Mouse (Mus musculus): Measurements from ENCODE around the gene Fkbp14. TPM values are rescaled to one million over a fixed set of nuclear protein-coding genes. Genes with fewer than 3 reads are reported as not detected.

Gene Fkbp14
- 21.0 and 26.4 TPM in 2 replicates for polyA plus RNA-seq (2016; fragmentation: Nextera tagmentation; extraction: Ambion mirVana)

DNA sequence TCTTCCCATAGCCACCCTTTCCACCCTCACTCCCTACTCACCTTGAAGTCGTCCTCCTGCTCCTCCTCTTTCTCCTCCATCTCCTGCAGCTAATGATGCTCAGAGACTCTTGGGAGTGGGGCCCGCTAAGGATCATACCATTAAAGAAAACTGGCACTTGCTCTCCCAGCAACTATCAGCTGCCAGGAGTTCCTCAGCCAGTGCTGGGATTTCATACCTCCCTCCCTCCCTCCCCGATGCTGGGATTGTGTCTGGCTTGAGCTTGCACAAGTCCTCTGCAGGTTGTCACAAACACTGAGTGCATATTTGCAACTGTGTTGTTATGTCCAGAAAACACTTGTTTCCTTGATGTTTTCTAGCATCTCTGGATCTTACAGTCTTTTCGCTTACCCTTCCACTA lies at the start of gene Fkbp14:
Gene Fkbp14, minus strand, starts transcription at position 101 of the 400 bp plus-strand sequence.
- no peaks in the 10 kb centered on the region for H3K9me3 ChIP-seq (replicated peaks)
- 0 out of 2 replicates have a peak within 1 kb of the TSS, but pooled peaks have one; percentile 25 for H3K9ac ChIP-seq

GRCm38 (mm10) chr6:54643181-54643580 lies 46.1 kb upstream of the Fkbp14 start:
- no peak for ATAC-seq (ENCODE audit: low FRiP score)
- Histone ChIP-seq H3K4me2 (replicated peaks) (no peak overlapping the region), H3K27ac (no peak overlapping the region), H3K36me3 (peaks cover 26% of the 10 kb centered on the region), H3K27me3 (no peaks in the 10 kb centered on the region), H3K9me3 (replicated peaks) (no peaks in the 10 kb centered on the region), H3K9ac (no peak overlapping the region), H3K4me1 (no peaks in the 10 kb centered on the region), H3K4me3 (no peak overlapping the region)
- 87% methylated on average over 4 of the region's 4 CpGs for WGBS

More for the DNA sequence above, at the start of gene Fkbp14:
- Histone ChIP-seq H3K4me2 (replicated peaks) (peak within 1 kb of the TSS; percentile 74), H3K4me1 (peaks cover 23% of the 10 kb centered on the region), H3K27me3 (no peaks in the 10 kb centered on the region), H3K4me3 (peak within 1 kb of the TSS; percentile 92), H3K36me3 (no peaks in the 10 kb centered on the region), H3K27ac (no peak within 1 kb of the TSS)
- no peak for ATAC-seq (ENCODE audit: low FRiP score)
- 77% methylated on average over 4 of the region's 4 CpGs for WGBS

DNA sequence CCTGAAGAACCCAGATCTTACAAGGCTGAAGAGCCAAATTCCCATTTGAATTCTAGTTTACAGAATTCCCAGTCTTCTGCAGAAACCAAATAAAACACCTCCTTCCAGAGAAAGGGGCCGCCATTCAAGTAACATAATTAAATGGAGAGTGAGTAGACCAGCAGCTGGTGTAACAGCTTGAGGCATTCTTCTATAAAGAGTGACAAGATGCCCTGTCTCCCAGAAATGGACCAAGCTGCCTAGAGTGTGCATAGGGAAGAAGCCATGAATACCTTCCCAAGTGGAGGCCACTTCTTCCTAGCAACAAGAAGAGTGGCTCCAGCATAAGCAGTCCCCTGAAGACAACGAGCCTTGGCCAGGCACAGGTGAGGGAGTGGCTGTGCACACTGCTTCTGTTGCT lies 44.8 kb upstream of the Fkbp14 start:
- WGBS = 79% methylated on average over 2 of the region's 2 CpGs

DNA sequence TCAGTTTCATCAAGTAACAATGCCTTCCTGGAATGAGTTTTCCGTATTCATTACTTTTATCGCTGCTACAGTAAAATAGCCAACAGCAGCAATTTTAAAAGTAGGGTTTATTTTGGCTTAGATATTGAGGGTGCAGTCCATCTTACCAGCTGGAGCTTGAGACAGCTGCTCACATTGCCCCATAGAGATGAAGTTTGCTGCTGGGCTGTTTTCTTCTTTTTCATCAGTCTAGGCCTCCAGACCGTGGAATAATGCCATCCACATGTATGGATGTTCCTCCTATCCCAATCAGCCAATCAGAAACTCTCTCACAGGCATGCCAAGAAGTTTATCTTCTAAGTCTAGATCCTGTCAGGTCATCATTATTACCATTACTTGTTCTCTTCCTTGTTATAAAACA lies 42.8 kb upstream of the Fkbp14 start:
- Histone ChIP-seq H3K4me1 (no peaks in the 10 kb centered on the region), H3K36me3 (peaks cover 33% of the 10 kb centered on the region), H3K9ac (no peak overlapping the region), H3K27ac (no peak overlapping the region), H3K4me3 (no peak overlapping the region), H3K9me3 (replicated peaks) (no peaks in the 10 kb centered on the region), H3K4me2 (replicated peaks) (no peak overlapping the region), H3K27me3 (no peaks in the 10 kb centered on the region)
- WGBS = 94% methylated on average over 3 of the region's 3 CpGs
- ATAC-seq (ENCODE audit: low FRiP score) = no peak

More for the DNA sequence above, 44.8 kb upstream of the Fkbp14 start:
- Histone ChIP-seq H3K9me3 (replicated peaks) (no peaks in the 10 kb centered on the region), H3K4me2 (replicated peaks) (no peak overlapping the region), H3K9ac (no peak overlapping the region), H3K4me3 (no peak overlapping the region), H3K27ac (no peak overlapping the region), H3K36me3 (peaks cover 29% of the 10 kb centered on the region), H3K27me3 (no peaks in the 10 kb centered on the region), H3K4me1 (no peaks in the 10 kb centered on the region)
- ATAC-seq (ENCODE audit: low FRiP score) = no peak

DNA sequence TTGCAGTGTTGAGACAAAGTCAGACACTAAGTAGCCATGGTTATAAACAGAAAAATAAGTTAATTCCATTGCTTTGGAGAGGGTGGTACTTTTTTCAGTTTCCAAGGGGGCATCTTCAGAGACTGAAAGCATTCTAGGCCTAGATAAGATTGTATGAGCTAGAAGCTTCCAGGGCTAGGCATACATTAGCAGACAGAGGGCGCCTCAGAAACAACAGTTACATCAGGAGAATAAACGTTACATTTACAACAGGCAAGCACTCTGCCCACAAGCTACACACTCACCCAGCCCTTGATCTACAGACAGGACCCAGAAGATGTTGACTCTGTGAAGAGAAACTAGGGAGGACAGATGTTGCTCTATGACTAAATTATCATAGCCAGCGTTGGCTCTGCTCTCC lies 34.4 kb upstream of the Fkbp14 start:
- Histone ChIP-seq H3K4me1 (no peaks in the 10 kb centered on the region), H3K9ac (no peak overlapping the region), H3K4me2 (replicated peaks) (no peak overlapping the region), H3K4me3 (no peak overlapping the region), H3K36me3 (peaks cover 27% of the 10 kb centered on the region; the same call in 1 of the 2 replicates), H3K27me3 (no peaks in the 10 kb centered on the region), H3K9me3 (replicated peaks) (no peaks in the 10 kb centered on the region), H3K27ac (no peak overlapping the region)
- no peak for ATAC-seq (ENCODE audit: low FRiP score)
- 50% methylated on average over 3 of the region's 3 CpGs for WGBS

DNA sequence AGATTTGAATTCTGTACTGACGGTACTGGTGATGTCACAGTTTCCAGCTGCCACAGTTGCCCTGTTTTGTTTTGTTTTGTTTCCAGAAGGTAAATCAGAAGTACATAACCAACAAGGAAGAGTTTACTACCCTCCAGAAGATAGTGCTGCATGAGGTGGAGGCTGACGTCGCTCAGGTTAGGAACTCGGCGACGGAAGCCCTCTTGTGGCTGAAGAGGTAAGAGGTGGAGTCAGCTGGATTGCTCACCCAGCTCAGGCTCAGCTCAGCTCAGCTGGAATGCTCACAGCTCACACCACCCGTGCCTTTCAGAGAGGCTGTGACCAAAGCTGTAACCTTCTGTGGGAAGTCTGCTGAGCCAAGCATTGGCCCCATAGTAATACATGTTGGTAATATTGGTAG lies 32.6 kb upstream of the Fkbp14 start:
- Histone ChIP-seq H3K4me3 (no peak overlapping the region), H3K27ac (no peak overlapping the region), H3K4me2 (replicated peaks) (no peak overlapping the region), H3K9ac (no peak overlapping the region), H3K36me3 (peaks cover 24% of the 10 kb centered on the region), H3K27me3 (no peaks in the 10 kb centered on the region), H3K9me3 (replicated peaks) (no peaks in the 10 kb centered on the region), H3K4me1 (no peaks in the 10 kb centered on the region)
- WGBS = 33% methylated on average over 7 of the region's 7 CpGs
- ATAC-seq (ENCODE audit: low FRiP score) = no peak

DNA sequence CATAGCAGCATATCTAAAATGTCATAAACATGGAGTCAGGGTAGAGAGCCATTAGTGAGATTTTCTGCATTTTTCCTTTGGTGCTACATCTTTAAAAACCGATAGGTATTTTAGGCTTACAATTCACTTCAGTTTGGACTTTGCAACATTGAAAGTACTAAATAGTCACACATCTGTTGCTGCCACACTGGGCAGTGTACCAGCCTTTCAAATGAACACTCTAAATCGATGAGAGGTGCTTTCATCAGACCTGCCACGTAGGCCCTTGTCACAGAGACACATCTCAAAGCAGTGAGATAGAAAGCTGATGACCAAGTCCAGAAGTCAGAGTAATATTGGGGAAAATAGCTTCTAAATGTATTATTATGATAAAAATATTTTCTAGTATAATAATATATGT lies 31.3 kb upstream of the Fkbp14 start:
- Histone ChIP-seq H3K27ac (no peak overlapping the region), H3K4me1 (no peaks in the 10 kb centered on the region), H3K4me2 (replicated peaks) (no peak overlapping the region), H3K36me3 (peaks cover 25% of the 10 kb centered on the region), H3K9ac (no peak overlapping the region), H3K4me3 (no peak overlapping the region), H3K27me3 (no peaks in the 10 kb centered on the region), H3K9me3 (replicated peaks) (no peaks in the 10 kb centered on the region)
- 94% methylated on average over 3 of the region's 3 CpGs for WGBS
- ATAC-seq (ENCODE audit: low FRiP score) = no peak

DNA sequence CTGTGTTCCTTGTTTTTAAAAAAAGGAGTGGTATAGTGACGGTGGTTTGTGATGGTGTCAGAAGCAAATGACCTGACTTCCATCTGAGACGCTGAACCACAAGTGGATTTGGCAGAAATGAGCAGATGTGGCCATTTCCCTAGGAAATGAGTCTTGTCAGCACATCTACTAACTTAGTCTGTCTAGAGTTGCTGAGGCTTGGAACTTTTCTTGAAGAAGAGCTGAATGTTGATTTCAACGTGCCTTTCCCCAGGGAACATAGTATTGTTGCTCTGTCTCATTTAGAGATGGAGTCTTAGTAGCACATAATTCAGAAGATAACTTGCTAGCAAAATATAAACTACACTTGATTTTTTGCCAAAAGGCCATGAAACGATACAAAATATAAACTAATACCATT lies 23.2 kb upstream of the Fkbp14 start:
- ATAC-seq (ENCODE audit: low FRiP score) = no peak

DNA sequence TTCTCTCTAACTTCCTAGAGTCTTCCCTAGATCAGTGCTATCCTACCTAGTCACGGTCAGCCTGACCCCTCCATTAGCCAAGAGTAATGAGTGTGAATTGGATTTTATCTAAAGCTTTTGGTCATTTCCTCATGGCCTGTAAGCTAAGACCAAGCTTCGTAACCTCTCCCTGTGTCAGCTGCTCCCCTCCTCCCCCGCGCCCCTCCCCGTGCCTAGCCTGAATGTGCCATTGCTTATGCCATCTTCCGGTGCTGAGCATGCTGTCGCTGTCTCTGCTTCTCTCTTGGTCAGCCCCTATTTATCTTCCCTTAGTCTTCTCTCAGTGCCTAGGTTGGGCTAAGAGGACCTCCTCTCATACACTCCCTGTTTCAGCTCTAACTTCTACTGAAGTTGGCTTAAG lies 22.4 kb upstream of the Fkbp14 start:
- H3K4me1 ChIP-seq = no peaks in the 10 kb centered on the region
- no peak overlapping the region for H3K4me3 ChIP-seq
- H3K36me3 ChIP-seq = peaks cover 29% of the 10 kb centered on the region
- H3K9ac ChIP-seq = no peak overlapping the region
- 88% methylated on average over 7 of the region's 7 CpGs for WGBS
- no peak for ATAC-seq (ENCODE audit: low FRiP score)
- H3K4me2 ChIP-seq (replicated peaks) = no peak overlapping the region
- H3K27me3 ChIP-seq = no peaks in the 10 kb centered on the region
- no peaks in the 10 kb centered on the region for H3K9me3 ChIP-seq (replicated peaks)
- H3K27ac ChIP-seq = no peak overlapping the region

More for the DNA sequence above, 23.2 kb upstream of the Fkbp14 start:
- Histone ChIP-seq H3K27me3 (no peaks in the 10 kb centered on the region), H3K4me2 (replicated peaks) (no peak overlapping the region), H3K4me1 (no peaks in the 10 kb centered on the region), H3K9me3 (replicated peaks) (no peaks in the 10 kb centered on the region), H3K27ac (no peak overlapping the region), H3K9ac (no peak overlapping the region), H3K4me3 (no peak overlapping the region), H3K36me3 (peaks cover 33% of the 10 kb centered on the region)
- 84% methylated on average over 4 of the region's 4 CpGs for WGBS

DNA sequence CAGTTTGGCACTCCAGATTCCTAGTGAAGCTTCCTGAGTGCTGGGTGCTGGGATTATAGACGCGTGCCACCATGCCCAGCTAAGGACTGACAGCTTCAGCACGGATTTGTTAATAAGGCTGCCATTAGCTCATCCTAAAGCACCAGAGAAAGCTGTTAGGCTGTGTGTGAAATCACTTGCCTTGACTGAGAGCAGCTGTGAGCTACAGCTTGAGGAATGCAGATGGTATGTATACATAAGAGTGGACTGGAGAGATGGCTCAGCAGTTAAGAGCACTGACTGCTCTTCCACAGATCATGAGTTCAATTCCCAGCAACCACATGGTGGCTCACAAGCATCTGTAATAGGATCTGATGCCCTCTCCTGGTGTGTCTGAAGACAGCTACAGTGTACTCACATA lies 20.3 kb upstream of the Fkbp14 start:
- Histone ChIP-seq H3K4me3 (no peak overlapping the region), H3K4me2 (replicated peaks) (no peak overlapping the region), H3K36me3 (peaks cover 22% of the 10 kb centered on the region), H3K27me3 (no peaks in the 10 kb centered on the region), H3K27ac (no peak overlapping the region), H3K9ac (no peak overlapping the region), H3K4me1 (no peaks in the 10 kb centered on the region), H3K9me3 (replicated peaks) (no peaks in the 10 kb centered on the region)
- no peak for ATAC-seq (ENCODE audit: low FRiP score)
- 88% methylated on average over 3 of the region's 3 CpGs for WGBS

DNA sequence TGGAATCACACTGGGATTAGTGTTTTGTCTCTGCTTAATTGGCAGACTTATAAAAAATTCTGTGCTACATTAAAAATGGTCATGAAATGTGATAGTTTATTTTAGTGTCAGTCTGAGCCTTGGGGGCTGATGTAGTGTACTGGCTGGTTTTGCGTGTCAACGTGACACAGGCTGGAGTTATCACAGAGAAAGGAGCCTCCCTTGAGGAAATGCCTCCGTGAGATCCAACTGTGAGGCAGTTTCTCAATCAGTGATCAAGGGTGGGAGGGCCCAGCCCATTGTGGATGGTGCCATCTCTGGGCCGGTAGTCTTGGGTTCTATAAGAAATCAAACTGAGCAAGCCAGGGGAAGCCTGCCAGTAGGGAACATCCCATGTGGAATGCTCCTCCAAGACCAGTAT lies 9.1 kb upstream of the Fkbp14 start:
- 62% methylated on average over 4 of the region's 4 CpGs for WGBS
- no peak overlapping the region for H3K9ac ChIP-seq
- 0 out of 2 replicates have a peak, but pooled peaks cover 3% of the 10 kb centered on the region for H3K9me3 ChIP-seq (replicated peaks)
- H3K4me3 ChIP-seq = no peak overlapping the region
- H3K27me3 ChIP-seq = no peaks in the 10 kb centered on the region
- no peak overlapping the region for H3K4me2 ChIP-seq (replicated peaks)
- peaks cover 10% of the 10 kb centered on the region; the same call in 1 of the 2 replicates for H3K36me3 ChIP-seq
- H3K27ac ChIP-seq = no peak overlapping the region
- no peaks in the 10 kb centered on the region for H3K4me1 ChIP-seq
- no peak for ATAC-seq (ENCODE audit: low FRiP score)

DNA sequence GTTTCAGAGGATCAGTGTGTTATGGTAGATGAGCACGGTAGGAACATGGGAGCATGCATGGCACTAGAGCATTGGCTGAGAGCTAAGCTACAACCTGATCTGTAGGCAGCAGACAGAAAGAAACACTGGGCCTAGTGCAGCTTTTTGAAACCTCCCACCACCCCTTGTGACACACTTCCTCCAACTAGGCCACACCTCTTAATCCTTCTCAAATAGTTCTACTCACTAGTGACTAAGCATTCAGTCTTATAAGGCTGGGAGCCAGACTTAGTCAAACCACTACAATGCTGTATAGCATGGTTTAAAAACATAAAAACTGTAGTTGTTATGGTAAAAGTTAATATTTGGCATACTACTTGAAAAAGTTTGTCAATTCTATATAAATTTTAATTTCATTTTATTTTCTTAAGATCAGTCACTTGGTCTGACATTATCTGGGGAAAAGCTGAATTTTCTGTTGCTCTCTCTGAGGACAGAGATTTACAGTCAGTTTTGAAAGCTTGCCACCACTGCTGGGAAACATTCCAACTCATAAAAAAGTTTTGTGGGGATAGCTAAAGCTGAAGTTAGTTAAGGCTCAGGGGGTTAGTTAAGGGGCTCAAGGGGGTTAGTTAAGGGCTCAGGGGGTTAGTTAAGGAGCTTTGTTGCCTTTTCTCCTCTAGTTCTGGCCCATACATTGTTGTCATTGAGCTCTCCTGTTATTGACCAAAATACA lies 7.0 kb upstream of the Fkbp14 start:
- Histone ChIP-seq H3K27ac (no peak overlapping the region), H3K4me1 (no peaks in the 10 kb centered on the region), H3K36me3 (0 out of 2 replicates have a peak, but pooled peaks cover 6% of the 10 kb centered on the region), H3K9me3 (replicated peaks) (0 out of 2 replicates have a peak, but pooled peaks cover 3% of the 10 kb centered on the region), H3K9ac (no peak overlapping the region), H3K4me3 (no peak overlapping the region), H3K27me3 (no peaks in the 10 kb centered on the region), H3K4me2 (replicated peaks) (no peak overlapping the region)
- ATAC-seq (ENCODE audit: low FRiP score) = no peak
- WGBS = 97% methylated on average over 1 of the region's 1 CpGs

DNA sequence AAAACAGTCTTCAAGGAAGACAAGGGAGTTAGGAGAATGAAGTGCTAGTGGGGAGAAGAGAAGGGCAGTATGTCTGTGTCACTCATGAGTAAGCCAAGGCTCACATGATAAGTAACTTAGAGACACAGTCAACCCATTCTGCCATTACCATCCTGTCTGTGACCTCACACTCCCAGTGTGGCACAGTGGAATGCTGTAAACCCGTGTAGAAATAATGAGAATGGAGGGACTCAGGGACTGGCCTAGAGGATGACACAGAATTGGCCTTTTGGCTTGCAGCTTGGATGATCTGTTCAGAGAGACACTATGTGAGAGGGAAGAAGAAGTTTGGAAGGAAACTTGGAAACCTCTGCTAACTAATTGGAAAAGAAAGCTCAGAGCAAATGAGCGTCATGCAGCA lies 5.8 kb upstream of the Fkbp14 start:
- Histone ChIP-seq H3K27ac (no peak overlapping the region), H3K4me2 (replicated peaks) (no peak overlapping the region), H3K4me1 (no peaks in the 10 kb centered on the region), H3K4me3 (no peak overlapping the region), H3K9ac (no peak overlapping the region), H3K27me3 (no peaks in the 10 kb centered on the region), H3K36me3 (0 out of 2 replicates have a peak, but pooled peaks cover 3% of the 10 kb centered on the region), H3K9me3 (replicated peaks) (no peaks in the 10 kb centered on the region)
- ATAC-seq (ENCODE audit: low FRiP score) = no peak
- 95% methylated on average over 2 of the region's 2 CpGs for WGBS

Measured in hindbrain, embryonic 12.5 days (tissue).